Mouse (Mus musculus) hindbrain, embryonic 10.5 days (tissue): Measurements from ENCODE around the gene Clmp. TPM values are rescaled to one million over a fixed set of nuclear protein-coding genes. Genes with fewer than 3 reads are reported as not detected.

Experiments used
- DNase-seq: peaks from one replicate; pipeline ENCODE4 v3.0.0-alpha.2; 2017; ENCODE audit warnings: low spot score
- H3K27ac ChIP-seq: fragments of 300-500 bp; sonication (generic); 2 replicates; pipeline ENCODE4 v1.5.1; 2016; ENCODE audit warnings: mild to moderate bottlenecking, moderate library complexity
- H3K27me3 ChIP-seq: fragments of 300-500 bp; sonication (generic); 2 replicates; pipeline ENCODE4 v1.6.1; 2016; ENCODE audit warnings: mild to moderate bottlenecking; ENCODE audit not compliant: poor library complexity, insufficient read depth, severe bottlenecking
- H3K36me3 ChIP-seq: fragments of 300-500 bp; sonication (generic); 2 replicates; pipeline ENCODE4 v1.6.1; 2016; ENCODE audit warnings: mild to moderate bottlenecking, moderate library complexity
- H3K4me1 ChIP-seq: fragments of 300-500 bp; sonication (generic); replicated peaks from 2 replicates; pipeline ENCODE4 v1.6.1; 2016; ENCODE audit warnings: mild to moderate bottlenecking
- H3K4me3 ChIP-seq: fragments of 300-500 bp; sonication (generic); 2 replicates; pipeline ENCODE4 v1.5.1; 2016; ENCODE audit warnings: mild to moderate bottlenecking, moderate library complexity
- H3K9me3 ChIP-seq: fragments of 300-500 bp; sonication (generic); 2 replicates; pipeline ENCODE4 v1.6.1; 2016; ENCODE audit warnings: mild to moderate bottlenecking, moderate library complexity
- WGBS: fragments of 180-500 bp; shearing (Covaris S2); methylation state at CpG from one replicate; pipeline ENCODE4 v1.1.7; 2016; 5-methylcytosine and 5-hydroxymethylcytosine counted together
- polyA plus RNA-seq: library from polyadenylated mRNA; unstranded; fragments of >200 nt; fragmentation: Nextera tagmentation; extraction: Ambion mirVana; gene quantifications from 2 replicates; pipeline ENCODE4 v1.2.1, GENCODE M21; 2016

Gene Clmp
- polyA plus RNA-seq, 1 experiment from 2014 or later, result 37.0 TPM

DNA sequence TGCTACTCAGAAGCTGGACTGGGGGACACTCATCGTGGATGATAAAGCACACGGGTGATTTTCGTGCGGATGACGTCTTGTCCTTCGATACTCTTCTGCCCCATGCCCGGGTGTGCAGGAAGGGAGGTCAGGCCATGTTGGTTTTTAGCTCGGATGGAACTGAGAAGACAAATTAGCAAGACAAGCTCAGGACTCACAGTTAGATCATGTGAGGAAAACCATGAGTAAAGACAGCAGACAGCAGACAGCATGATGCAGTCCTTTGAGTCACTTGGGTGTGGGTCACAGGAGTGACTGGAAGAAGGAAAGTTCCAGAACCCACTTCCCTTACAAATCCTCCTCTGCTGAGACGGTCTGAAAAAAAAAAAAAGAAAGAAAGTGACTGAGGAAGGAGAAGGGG is 61.5 kb downstream of the Clmp start:
- Histone ChIP-seq H3K4me3 (no peak overlapping the region), H3K9me3 (no peaks in the 10 kb centered on the region), H3K27ac (no peak overlapping the region), H3K27me3 (no peaks in the 10 kb centered on the region), H3K36me3 (no peaks in the 10 kb centered on the region), H3K4me1 (peaks cover 44% of the 10 kb centered on the region)
- WGBS, result 87% methylated on average over 9 of the region's 9 CpGs
- DNase-seq, result no peak

DNA sequence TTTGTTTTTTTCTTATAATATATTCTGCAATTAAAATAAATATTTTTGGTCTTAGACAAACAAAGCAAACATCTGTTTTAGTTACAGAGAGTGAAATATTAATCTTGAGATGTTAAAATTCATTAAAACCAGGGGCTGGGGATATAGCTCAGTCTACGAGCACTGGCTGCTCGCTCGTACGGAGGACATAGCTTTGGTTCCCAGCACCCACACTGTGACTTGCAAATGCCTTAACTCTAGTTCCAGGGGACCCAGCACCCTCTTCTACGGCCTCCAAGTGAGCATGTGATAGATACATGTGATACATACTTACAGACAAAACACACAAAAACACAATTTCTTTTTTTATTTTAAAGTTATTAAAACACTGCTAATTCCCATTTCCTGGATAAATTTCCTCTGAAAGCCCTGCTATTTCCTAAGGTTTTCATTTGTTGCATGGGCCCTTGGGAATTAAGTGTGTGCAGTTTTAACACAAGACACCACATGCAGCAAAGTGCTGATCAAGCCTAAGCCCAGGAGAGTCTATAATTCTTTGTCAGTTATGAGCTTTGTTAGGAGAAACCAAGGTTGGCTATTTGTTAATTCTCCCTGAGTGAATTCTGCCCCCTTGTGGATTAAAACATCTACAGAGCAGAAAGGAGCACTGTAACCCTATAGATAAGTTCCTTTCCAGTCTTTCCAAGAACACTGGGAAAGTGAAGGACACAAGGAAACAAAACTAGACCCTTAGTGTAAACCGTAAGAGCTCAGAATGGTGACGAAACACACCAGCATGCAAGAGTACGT is 64.3 kb downstream of the Clmp start:
- 78% methylated on average over 8 of the region's 8 CpGs for WGBS
- no peak for DNase-seq
- H3K27me3 ChIP-seq, result no peaks in the 10 kb centered on the region
- H3K9me3 ChIP-seq, result no peaks in the 10 kb centered on the region
- H3K4me3 ChIP-seq, result no peak overlapping the region
- peaks cover 19% of the 10 kb centered on the region; the same call in 1 of the 2 replicates for H3K4me1 ChIP-seq
- no peaks in the 10 kb centered on the region for H3K36me3 ChIP-seq
- H3K27ac ChIP-seq, result peak overlapping the region; percentile 56

DNA sequence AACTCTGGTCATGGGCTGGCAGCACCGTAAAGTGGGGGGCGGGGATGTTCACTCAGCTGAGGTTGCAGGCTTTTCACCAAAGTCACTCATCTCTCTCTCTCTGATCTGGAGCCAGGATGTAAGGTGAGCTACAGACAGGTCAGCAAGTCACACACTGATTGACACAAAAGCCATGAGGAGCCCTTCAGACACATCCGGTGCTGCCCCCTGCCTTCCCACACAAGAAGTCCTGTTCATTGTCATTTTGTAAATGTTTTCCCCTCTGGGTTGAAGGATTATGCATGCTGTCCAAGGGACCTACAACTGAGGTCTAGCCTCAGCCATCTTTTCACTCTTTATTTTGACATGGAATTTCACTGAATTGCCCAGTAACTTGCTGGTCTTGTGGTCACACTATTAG is 66.0 kb downstream of the Clmp start:
- Histone ChIP-seq H3K4me3 (no peak overlapping the region), H3K36me3 (no peaks in the 10 kb centered on the region), H3K9me3 (no peaks in the 10 kb centered on the region), H3K4me1 (peaks cover 25% of the 10 kb centered on the region), H3K27ac (no peak overlapping the region), H3K27me3 (no peaks in the 10 kb centered on the region)
- peak; percentile 29 for DNase-seq
- 44% methylated on average over 3 of the region's 3 CpGs for WGBS

DNA sequence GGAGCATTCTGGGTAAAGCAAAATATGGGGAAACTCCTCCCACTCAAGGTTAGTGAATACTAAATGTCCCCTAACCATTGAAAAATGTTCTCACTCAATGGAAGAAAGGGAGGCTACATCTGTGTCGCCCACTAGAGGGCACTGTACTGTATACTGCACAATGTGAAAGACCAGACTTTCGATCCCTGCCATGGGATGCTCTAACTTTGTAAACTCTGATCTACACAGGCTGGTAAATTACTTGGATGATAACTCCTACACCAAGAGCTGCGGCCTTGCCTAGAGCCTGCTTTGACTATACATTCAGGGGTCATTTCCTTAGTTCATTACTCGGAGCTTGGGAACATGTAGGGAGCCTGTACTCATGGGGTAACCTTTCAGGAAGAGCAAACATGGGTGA is 70.6 kb downstream of the Clmp start:
- Histone ChIP-seq H3K27me3 (no peaks in the 10 kb centered on the region), H3K36me3 (0 out of 2 replicates have a peak, but pooled peaks cover 4% of the 10 kb centered on the region), H3K4me1 (peaks cover 28% of the 10 kb centered on the region), H3K27ac (peak overlapping the region; percentile 82; the same call in 1 of the 2 replicates), H3K9me3 (no peaks in the 10 kb centered on the region), H3K4me3 (peak overlapping the region; percentile 47; the same call in 1 of the 2 replicates)
- 20% methylated on average over 4 of the region's 4 CpGs for WGBS
- DNase-seq, result peak; percentile 70

- no peaks in the 10 kb centered on the region for H3K9me3 ChIP-seq
- 23% methylated on average over 12 of the region's 12 CpGs for WGBS
- no peaks in the 10 kb centered on the region for H3K27me3 ChIP-seq
- DNase-seq, result peak; percentile 72
- H3K4me3 ChIP-seq, result peak overlapping the region; percentile 47
- H3K4me1 ChIP-seq, result peaks cover 21% of the 10 kb centered on the region
- H3K36me3 ChIP-seq, result 0 out of 2 replicates have a peak, but pooled peaks cover 8% of the 10 kb centered on the region
- peak overlapping the region; percentile 82 for H3K27ac ChIP-seq
Observed at GRCm38 (mm10) chr9:40757105-40757626, 71.4 kb downstream of the Clmp start.

GRCm38 (mm10) chr9:40757685-40758270 is 72.0 kb downstream of the Clmp start:
- WGBS, result 11% methylated on average over 22 of the region's 22 CpGs

DNA sequence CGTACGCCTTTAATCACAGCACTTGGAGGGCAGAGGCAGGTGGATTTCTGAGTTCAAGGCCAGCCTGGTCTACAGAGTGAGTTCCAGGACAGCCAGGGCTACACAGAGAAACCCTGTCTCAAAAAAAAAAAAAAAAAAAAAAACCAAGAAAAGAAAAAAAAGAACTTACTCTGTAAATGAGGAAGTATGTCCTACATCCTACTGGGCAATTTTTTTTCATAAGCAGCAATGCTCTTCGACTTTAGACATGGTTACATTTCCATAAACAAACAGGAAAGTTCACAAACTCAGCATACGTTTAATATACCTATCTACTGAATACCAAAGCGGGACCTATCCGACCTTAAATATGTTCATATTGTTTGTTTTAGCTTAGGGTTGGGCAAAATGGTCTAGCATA is 76.6 kb downstream of the Clmp start:
- Histone ChIP-seq H3K27me3 (no peaks in the 10 kb centered on the region), H3K27ac (no peak overlapping the region), H3K4me1 (peaks cover 15% of the 10 kb centered on the region), H3K9me3 (no peaks in the 10 kb centered on the region), H3K36me3 (peaks cover 19% of the 10 kb centered on the region; the same call in 1 of the 2 replicates), H3K4me3 (no peak overlapping the region)
- no peak for DNase-seq
- WGBS, result 92% methylated on average over 6 of the region's 6 CpGs

More at GRCm38 (mm10) chr9:40757685-40758270, 72.0 kb downstream of the Clmp start:
- H3K4me1 ChIP-seq, result peaks cover 21% of the 10 kb centered on the region
- DNase-seq, result peak; percentile 80
- peak overlapping the region; percentile 82 for H3K27ac ChIP-seq
- 0 out of 2 replicates have a peak, but pooled peaks cover 8% of the 10 kb centered on the region for H3K36me3 ChIP-seq
- H3K4me3 ChIP-seq, result peak overlapping the region; percentile 47
- H3K27me3 ChIP-seq, result no peaks in the 10 kb centered on the region
- H3K9me3 ChIP-seq, result no peaks in the 10 kb centered on the region

DNA sequence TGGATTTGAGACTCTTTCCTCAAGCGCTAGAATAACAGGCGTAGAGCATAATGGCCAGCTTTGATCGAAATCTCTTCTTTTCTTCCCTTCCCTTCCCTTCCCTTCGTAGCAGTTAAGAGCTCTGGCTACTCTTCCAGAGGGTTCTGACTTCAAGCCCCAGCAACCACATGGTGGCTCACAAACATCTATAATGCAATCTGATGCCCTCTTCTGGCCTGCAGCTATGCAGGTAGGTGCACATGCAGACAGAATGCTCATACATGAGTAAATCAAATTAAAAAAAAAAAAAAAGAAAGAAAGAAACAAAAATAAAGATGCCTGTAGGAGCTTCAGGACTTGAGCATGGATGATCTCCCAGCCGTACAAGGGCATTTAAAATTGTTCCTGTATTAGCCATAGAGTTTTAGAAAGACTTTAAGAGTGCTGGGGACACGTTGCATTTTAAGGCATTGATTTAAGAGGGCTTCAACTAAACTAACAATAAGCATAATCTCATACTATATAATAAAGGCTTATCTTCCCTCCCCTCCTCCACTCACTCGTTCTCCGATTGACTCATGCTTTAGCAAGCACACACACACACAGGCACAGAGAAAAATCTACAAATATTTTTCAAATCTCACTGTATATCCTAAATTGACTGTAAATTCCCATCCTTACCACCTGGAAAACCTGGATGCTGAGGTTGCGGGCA is 79.3 kb downstream of the Clmp start:
- peaks cover 19% of the 10 kb centered on the region; the same call in 1 of the 2 replicates for H3K36me3 ChIP-seq
- no peaks in the 10 kb centered on the region for H3K27me3 ChIP-seq
- H3K4me3 ChIP-seq, result no peak overlapping the region
- H3K4me1 ChIP-seq, result peaks cover 8% of the 10 kb centered on the region
- no peak overlapping the region for H3K27ac ChIP-seq
- WGBS, result 87% methylated on average over 9 of the region's 9 CpGs
- no peak for DNase-seq
- no peaks in the 10 kb centered on the region for H3K9me3 ChIP-seq

DNA sequence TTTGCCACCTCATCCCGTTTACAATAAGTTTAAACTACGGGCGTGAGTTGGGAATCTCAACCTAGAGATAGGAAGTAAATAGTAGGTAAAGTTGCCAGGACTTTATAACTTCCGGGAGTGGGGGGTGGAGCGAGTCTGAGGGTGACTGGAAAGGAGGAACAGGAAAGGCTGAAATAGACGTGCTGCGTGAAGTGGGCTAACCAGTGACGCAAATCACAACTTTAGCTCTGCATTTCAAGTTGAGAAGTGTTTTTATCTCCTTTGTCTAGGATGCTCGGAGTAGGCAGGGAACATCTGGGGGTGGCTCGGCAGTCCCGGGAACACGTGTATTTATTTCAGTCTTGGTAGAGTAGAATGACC is 79.8 kb downstream of the Clmp start:
- Histone ChIP-seq H3K9me3 (no peaks in the 10 kb centered on the region), H3K27ac (no peak overlapping the region), H3K36me3 (peaks cover 19% of the 10 kb centered on the region; the same call in 1 of the 2 replicates), H3K27me3 (no peaks in the 10 kb centered on the region), H3K4me1 (peaks cover 13% of the 10 kb centered on the region), H3K4me3 (no peak overlapping the region)
- 76% methylated on average over 12 of the region's 12 CpGs for WGBS
- DNase-seq, result no peak

GRCm38 (mm10) chr9:40766058-40766605 is 80.4 kb downstream of the Clmp start:
- no peaks in the 10 kb centered on the region for H3K9me3 ChIP-seq
- H3K36me3 ChIP-seq, result peaks cover 18% of the 10 kb centered on the region; the same call in 1 of the 2 replicates
- H3K4me3 ChIP-seq, result no peak overlapping the region
- no peak for DNase-seq
- WGBS, result 78% methylated on average over 7 of the region's 7 CpGs
- H3K27me3 ChIP-seq, result no peaks in the 10 kb centered on the region
- no peak overlapping the region for H3K27ac ChIP-seq
- H3K4me1 ChIP-seq, result peaks cover 16% of the 10 kb centered on the region

GRCm38 (mm10) chr9:40767946-40768345 is 82.2 kb downstream of the Clmp start:
- Histone ChIP-seq H3K4me3 (no peak overlapping the region), H3K4me1 (peaks cover 16% of the 10 kb centered on the region)
- 81% methylated on average over 4 of the region's 4 CpGs for WGBS

DNA sequence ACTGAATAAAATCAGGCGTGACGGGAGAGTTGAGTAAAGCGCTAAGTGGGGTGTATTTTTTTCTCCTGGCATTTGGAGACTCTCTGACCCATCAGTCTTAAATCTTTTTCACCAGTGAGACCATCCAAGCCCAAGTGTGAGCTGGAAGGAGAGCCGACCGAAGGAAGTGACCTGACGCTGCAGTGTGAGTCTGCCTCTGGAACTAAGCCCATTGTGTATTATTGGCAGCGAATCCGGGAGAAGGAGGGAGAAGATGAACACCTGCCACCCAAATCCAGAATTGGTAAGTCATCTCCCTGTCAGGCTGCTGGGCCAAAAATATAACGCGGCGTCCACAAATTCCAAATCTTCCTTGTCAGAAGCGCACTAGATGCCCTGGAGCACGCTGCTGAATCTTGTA is 86.5 kb downstream of the Clmp start:
- Histone ChIP-seq H3K27ac (no peak overlapping the region), H3K27me3 (no peaks in the 10 kb centered on the region), H3K4me3 (no peak overlapping the region), H3K36me3 (peaks cover 19% of the 10 kb centered on the region), H3K9me3 (no peaks in the 10 kb centered on the region), H3K4me1 (peaks cover 9% of the 10 kb centered on the region)
- no peak for DNase-seq
- 83% methylated on average over 13 of the region's 13 CpGs for WGBS

More at GRCm38 (mm10) chr9:40767946-40768345, 82.2 kb downstream of the Clmp start:
- Histone ChIP-seq H3K27ac (no peak overlapping the region), H3K27me3 (no peaks in the 10 kb centered on the region), H3K36me3 (peaks cover 18% of the 10 kb centered on the region; the same call in 1 of the 2 replicates), H3K9me3 (no peaks in the 10 kb centered on the region)
- DNase-seq, result no peak
